Mouse (Mus musculus) heart, adult 2 months (tissue): Measurements from ENCODE around the gene Slc17a8.

Source experiments
- CTCF ChIP-seq: fragments of 200-600 bp; IDR thresholded peaks from 2 replicates; pipeline ENCODE4 v1.8.1; 2022; ENCODE audit warnings: antibody characterized with exemption, mild to moderate bottlenecking, moderate library complexity
- POLR2A ChIP-seq: fragments of 200-500 bp; IDR thresholded peaks from 2 replicates; pipeline ENCODE4 v1.6.1; 2011; ENCODE audit warnings: mild to moderate bottlenecking, low read depth, low read length, control low read depth; ENCODE audit not compliant: insufficient read depth

- TF ChIP-seq CTCF (no peak), POLR2A (no peak)
Observed at GRCm38 (mm10) chr10:89572946-89573345, 48.1 kb downstream of the Slc17a8 start.
